Mouse (Mus musculus) liver (tissue): ENCODE data around the gene Tmem263.

ENCODE experiments used
- DNase-seq: peaks from one replicate; pipeline ENCODE4 v3.0.0-alpha.2; 2020; ENCODE audit warnings: mixed read lengths

The Tmem263 gene

DNA sequence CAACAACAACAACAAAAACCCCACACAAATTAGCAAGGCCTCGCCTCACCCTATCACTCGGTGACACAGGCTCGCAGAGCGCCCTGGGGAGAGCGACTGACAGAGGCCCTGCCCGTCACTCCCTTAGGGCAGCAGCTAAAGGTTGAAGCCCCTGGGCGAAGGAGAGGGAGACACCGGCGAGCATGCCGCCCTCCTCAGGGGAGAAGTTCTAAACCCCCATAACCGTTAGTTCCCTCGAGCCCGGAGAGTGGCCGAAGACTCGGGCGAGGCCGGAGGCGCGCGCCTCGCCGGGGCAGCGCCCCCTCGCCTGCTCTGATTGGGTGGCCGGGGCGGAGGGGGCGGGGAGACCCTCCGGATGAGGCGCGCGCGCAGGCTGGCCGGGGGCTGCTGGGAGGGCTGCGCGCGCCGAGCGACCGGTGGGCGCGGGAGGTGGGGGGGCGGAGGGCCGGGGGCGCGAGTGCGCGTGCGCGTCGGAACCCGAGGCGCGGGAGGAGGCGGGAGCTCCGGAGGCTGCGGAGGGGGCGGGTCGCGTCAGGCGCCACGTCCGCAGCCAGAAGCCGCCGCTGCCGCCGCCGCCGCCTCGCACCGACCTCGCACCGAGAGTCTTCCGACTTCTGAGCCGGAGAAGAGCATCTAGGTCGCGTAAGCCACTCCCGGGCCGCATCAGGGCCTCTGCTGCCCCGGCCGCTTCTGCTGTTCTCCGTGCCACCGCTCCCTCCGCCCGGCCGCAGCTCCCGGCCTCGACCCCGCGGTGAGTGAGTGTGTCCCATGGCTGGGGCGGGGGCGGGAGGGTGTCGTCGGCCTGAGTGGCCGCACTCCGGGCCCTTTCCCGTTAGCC, at the start of gene Tmem263, which contains the start of gene Fhl4:
TSS of gene Tmem263 (plus strand) at position 381 of the 838 bp plus-strand sequence.
TSS of gene Fhl4 (minus strand) at position 249 of the 838 bp plus-strand sequence.
- peak; percentile 93 for DNase-seq

DNA sequence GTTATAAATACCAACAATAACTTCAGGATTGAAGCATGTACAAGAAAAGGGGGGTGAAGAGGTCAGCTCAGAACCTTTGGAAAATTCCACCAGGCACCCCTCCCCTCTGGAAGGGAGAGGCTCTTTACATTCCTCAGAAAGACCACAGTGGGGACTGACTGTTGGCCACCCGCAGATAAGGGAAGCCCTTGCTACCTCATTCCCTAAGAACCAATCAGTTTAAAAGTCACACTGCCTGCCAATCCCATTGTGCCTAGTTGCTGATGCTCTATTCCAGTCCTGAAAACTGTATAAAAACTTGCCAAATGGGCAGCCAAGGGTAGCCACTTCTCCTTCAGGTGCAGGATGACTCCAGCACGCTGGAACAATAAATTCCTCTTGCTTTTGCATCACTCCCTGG, 47.6 kb upstream of the Tmem263 start:
- DNase-seq = no peak

DNA sequence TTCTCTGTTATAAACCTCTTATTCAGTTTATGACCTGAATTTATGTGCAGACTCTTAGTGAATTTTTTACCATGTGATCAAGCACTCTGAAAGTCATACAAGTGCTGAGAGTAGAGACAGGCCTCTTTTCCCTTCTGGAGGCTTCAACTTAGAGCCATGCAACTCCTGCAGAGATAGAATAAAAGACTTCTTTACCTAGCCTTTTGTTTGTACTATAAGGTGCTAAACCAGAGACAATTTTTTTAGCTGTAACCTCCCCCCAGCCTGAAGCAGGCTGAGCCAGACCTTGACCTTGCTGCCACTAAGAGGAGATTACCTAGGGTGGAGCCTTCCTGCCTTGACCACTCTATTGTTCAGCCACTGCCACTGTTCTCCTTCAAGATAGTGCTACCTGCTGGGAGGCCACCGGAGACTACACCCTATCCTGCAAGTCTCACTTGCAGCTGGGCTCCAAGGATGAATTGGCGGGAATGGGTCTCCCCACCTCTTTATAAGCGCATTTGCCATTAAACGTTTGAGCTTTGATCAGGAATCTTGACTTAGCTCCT, 30.7 kb upstream of the Tmem263 start:
- no peak for DNase-seq

DNA sequence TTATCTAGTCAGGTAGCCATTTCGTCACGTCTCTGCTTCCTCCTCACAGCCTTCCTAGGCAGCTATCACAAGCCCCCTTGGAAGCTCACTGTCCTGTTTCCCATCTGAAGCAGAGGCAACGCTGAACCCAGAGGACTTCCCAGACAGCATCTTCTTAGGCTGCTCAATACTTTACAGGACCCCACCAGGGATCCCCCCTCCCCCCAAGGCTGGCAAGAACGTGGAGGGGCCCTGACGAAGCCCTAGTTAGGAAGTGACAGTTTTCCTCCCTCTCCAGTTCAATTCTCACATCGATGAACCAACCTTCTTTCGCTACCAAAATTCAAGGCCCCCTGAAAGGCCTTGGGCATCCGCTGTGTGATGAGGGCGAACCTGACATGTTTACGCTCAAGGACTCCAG, 586 bp upstream of the Tmem263 start:
- peak; percentile 21 for DNase-seq

DNA sequence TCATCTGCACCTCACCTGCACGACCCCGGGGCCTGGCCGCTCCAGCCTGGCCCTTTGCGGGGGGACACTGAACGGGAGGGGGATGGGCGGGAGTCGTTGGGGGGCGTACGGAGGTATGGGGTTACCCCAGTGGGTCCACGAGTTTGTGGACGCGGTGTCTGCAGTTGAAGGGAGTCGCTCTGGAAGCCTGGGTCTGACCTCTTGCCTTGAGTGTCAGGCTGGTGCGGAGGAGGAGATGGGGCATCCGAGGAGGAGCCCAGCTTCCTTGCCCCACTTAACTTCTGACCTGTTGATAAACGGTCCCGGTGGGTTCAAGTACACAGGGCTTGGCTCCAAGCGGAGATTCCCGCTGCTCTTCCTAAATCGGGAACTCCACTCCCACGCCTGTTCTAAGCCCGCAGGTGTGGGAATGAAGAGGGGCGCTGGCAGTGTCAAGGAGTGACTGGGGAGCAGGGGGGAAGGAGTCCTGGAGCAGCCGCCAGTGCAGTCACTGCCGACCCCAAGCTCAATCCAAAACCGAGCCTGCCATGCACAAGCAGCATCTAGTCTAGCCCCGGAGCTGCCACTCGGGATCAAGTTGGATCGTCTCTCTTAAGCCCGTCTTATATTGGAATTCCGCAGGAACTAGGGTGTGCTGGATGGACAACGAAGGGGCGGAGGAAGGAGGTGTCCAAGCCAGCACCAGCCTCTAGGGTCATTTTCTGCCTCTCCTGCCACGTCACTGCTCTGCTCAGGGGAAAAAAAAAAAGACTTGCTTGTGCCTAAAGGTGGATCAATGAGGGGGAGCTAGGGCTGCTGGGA, 858 bp downstream of the Tmem263 start:
- DNase-seq = peak; percentile 24

DNA sequence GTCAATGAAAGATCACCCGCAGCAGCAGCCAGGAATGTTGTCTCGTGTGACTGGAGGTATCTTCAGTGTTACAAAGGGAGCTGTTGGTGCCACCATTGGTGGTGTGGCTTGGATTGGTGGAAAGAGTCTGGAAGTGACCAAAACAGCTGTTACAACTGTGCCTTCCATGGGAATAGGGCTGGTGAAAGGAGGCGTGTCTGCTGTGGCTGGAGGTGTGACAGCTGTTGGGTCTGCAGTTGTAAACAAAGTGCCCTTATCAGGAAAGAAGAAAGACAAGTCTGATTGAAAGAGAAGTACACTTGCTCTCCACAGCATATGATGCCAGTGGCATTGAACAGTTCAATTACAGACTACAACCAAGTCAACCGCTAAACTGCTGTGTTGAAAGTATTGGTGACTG, 12.0 kb downstream of the Tmem263 start:
- no peak for DNase-seq

DNA sequence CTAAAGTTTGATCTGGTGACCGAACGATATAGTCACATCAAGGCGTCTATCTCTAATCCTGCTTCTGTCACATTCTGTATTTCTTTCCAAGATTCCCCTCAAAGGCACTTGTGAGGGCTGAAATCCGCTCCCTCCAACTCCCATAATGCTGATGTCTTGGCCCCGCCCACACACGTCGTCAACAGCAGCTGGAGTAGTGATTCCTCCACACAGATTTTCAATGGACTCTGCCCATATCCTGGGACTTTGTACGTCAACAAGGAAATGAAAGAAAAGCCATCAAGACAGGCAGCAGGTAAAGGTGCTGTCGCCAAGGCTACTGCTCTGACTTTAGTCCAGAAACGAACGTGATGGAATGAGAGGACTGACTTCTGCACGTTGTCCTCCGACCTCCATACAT, 22.8 kb downstream of the Tmem263 start:
- DNase-seq = no peak

DNA sequence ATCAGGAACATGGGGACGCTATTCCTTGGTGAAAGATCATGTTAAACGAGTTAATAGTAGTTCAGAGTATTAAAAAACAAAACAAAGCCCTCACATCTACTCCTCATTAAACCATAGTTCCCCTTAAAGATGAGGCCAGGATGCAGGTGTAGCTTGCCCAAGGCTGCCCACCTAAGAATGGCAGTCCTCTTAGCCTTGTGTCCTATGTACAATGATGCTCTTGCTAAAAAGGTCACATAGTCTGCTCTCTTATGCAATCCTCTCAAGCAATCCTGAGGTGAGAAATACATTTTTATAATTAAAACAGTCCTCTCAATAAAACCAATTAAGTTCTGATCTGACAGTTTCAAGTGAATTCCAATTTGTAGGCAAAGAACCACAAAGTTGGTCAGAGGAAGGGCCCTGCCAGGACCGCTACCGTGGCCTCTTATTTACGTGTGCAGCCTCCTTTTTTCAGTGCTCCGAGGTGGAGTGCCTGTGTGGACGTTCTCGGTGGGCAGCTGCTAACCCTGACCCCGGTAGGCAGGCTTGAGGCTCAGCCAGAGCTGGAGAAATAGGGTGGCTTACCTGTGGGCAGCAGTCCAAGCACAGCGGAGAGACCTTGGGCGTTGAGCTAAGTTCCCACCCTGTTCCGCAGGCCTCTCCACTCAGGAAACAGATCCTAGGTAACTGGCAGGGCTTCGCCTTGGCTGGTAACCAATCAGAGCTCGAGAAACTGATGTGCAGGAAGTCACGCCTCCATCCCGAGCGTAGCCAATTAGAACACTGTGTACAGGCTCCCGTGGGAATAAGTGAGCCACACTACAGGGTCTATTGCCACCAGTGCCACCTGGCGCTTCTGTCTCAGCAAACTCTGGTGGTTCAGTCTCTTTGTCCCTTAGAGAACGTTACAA, 25.2 kb downstream of the Tmem263 start, which contains the start of gene Mterf2:
TSS of gene Mterf2 (minus strand) at position 633 of the 893 bp plus-strand sequence.
- DNase-seq = peak; percentile 93

DNA sequence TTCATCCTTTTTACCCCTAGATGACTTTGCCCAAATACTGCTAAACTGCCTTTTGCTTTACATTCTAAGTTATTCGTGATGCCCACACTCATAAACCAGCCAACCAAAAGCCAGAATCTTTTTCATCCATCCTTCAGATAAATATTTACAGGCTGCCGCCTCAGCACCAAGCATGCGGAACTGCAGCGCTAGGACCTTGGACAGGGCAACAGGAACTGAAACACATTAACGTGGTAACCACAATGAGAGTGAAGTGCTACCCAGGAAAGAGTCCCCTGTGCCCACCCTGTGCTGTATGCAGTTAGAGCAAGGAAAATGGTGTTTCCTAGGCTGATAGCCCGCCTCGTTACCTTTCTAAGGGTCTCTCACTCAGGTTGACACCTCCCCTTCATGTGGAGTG, 26.0 kb downstream of the Tmem263 start:
- DNase-seq = peak; percentile 28

DNA sequence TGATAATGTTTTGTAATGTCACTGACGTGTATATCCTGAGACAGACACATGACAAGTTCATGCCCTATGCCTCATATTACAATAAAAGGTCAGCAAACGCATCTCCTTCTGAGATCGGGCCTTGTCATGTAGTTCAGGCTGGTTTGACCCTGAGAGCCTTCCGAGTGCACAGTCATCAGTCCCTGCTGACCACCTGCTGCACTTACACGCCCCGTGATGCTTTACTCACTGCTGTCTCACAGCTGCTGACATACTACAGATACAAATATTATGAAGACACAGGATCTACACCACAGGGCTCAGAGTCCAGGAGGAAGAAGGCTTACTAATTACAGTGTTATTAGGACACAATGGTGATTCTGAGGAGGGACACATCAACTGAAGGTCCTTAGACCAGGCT, 34.1 kb downstream of the Tmem263 start:
- DNase-seq = no peak

DNA sequence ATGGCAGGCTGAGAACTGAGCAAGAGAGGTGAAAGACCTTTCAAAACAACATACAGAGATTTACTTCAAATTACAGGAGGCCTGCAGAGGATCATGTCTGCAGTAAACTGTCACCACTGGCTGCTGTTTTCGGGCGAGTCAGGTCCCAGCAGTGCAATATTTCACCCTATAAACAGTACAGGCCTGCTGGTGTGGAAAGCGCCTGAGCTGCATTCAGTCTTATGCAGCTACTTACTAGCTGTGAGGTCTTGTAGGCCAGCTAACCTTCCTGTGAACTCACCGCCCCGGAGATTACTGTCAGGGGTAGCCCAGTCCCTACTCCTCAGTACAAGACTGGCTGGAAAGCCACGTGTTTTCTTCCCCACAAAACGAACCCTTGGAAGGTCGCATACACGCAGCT, 39.0 kb downstream of the Tmem263 start:
- no peak for DNase-seq

DNA sequence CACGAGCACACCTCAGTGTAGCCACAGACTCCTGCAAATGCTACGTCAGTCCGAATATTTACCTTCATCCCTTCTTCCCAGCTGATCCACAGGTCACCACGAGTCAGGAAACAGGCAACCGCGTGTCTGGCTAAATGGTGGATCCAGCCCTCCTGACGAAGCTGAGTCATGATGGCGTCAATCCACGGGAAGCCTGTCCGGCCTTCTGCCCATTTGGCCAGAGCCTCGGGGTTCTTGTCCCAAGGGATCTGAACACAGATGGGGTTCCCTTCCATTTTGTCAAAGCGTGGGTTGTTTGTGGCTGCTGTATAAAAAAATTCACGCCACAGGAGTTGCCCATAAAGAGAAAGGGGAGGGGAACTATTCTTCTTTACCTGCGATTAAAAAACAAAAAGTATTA, 43.9 kb downstream of the Tmem263 start:
- DNase-seq = no peak

DNA sequence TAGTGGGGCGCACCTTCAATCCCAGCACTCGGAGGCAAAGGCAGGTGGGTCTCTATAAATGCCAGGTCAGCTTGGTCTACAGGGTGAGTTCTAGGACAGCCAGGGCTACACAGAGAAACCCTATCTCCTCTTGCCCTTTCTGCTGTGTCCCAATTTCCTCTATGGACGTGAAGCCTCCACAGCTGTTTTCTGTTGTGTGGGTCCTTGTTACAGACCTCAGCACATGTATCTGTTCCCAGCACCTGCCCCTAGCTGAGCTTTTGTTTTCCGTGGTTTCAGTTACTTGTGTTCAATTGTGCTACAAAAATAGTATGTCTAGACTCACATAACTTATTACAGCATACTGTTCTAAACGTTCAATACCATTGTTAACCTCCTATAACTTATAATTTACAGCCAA, 46.8 kb downstream of the Tmem263 start:
- DNase-seq = no peak

DNA sequence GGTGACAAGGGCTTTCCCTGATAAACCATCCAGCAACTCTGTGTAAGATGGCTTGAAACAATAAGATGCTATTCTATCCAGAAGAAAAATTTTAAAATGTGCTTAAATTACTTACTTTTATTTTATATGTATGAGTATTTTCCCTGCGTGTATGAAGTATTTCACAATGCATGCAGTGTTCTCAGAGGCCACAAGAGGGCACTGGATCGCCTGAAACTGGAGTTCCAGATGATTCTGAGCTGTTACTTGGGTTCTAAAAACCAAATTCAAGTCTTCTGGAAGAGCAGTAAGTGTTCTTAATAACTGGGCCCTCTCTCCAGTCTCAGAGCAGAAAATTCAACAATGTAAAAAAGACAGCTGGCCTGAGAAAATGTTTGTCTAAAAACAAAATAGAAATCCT, 51.8 kb downstream of the Tmem263 start:
- DNase-seq = peak; percentile 42

DNA sequence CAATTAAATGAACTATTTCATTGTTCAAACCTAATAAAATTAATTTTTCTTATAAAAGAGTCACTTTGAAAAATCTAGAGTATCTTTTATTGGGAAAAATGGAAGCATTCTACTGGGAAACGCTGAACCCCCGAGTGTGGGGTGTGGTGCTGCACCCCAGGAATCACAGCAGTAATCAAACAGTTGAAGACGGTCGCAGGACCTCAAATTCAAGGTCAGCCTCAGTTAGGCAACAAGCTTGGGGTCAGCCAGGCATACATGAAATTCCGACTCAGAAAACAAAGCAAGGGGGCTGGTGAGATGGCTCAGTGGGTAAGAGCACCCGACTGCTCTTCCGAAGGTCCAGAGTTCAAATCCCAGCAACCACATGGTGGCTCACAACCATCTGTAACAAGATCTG, 55.0 kb downstream of the Tmem263 start:
- no peak for DNase-seq

DNA sequence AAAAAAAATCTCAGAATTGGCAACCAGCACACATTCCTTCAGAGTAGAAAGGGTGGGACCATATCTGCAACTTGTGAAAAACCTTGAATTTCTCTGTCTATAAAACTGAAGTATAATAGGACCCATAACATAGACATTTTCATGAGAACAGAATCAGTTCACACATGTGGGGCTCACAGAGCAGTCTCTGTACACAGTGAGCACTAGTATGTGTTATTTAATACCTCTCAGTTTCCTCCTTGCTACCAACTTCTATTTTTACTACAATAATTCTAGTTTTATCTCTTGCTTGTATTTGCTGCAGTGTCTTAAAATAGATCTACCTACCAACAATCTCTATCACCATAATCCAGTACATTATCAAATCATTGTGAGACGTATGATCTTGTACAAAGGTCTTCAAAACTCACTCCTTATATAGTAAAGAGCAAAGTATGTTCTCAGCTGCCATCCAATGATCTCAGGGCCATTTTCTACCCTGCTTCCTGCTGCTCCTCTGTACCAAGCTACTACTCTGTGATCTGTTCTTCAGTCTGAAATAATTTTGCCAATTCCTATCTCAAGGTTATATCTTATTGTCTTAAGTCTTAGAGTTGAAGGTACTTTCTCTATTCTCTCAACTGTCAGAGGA, 57.7 kb downstream of the Tmem263 start:
- no peak for DNase-seq

DNA sequence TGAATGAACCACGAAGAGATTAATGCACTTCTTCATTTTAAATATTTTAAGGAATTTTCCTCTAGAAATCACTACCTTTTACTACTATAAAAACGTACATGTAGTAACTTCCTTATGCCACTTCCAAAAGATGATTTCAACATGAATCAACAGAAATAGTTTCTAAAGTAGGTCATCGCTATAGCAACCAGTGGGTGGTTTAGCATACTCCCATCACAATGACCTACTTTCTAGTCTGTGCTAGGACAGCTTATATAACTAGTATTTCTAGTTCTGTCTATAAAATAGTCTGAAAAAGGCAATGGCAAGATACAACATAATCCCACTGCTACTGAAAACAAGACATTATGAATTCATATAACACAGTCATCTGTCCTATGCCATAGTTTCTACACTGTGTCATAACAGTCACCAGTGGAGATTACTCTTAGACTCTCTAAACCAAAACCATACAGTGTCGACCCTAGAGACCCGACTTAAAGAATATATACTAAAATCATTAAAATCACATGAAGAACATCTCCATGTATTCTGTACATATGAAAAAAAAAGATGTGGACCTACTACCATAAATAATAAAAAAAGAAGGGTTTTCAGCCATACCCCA, 59.4 kb downstream of the Tmem263 start:
- no peak for DNase-seq

DNA sequence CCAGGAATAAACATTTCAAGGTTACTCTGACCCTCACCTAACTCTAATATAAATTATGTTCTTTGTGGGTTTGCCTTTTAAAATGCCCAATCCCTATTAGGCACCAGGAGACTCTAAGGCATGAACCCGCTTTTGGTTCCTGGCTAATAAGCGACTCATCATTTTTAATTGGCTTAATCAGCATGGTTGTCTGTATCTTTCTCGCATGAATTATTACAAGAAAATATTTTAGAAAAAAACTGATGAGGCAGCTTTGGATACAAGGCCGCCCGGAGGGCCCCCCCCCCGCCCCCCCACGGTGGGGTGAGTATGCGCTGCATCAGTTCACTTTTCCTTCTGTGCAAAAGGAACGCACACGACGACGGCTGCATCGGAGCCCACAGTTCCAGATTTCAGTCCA, 62.4 kb downstream of the Tmem263 start:
- DNase-seq = no peak

DNA sequence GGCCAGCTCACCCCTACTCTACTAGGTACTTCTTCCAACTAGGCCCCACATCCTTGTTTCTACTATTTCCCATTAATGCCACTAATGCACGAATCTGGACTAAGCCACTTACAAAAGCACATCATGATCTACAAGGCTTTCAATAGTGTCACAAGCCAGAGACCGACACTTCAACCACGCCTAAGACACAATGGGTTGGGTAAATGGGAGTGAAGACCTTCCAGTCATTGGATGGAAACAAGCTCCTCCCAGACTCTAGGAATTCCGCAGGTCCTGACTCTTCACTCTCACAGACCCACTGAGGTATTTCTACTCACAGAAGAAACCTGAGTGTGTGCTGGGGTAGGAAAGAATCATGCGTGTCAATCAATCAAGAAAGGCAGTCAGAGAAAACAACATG, 62.9 kb downstream of the Tmem263 start:
- no peak for DNase-seq
